Mouse (Mus musculus) liver, embryonic 14.5 days (tissue): ENCODE results near the gene Cacng4.

ENCODE experiments used
- CTCF ChIP-seq: IDR thresholded peaks from 2 replicates; pipeline ENCODE4 v1.5.1; 2016; ENCODE audit warnings: antibody characterized with exemption, low read depth, control low read depth
- EP300 ChIP-seq: IDR thresholded peaks from 2 replicates; pipeline ENCODE4 v1.6.1; 2016; ENCODE audit warnings: antibody characterized with exemption, low read depth

- TF ChIP-seq EP300 (no peak), CTCF (no peak)
Observed at GRCm38 (mm10) chr11:107724603-107725002, 69.8 kb downstream of the Cacng4 start.
